Mouse (Mus musculus) neural tube, embryonic 15.5 days (tissue): ENCODE measurements at regions not wholly inside any gene's neighbourhood (a gene's known extent, or its start where the extent isn't known, plus 50 kb on each side); places are given as distances from the start of the nearest gene placed in this dataset. TPM values are rescaled to one million over a fixed set of nuclear protein-coding genes. Genes with fewer than 3 reads are reported as not detected.

Source experiments
- ATAC-seq: fragments of 200-750 bp; cut with Nextera tagmentation; 2 replicates; pipeline ENCODE4 v1.8.0; 2017; ENCODE audit warnings: mild to moderate bottlenecking, moderate TSS enrichment, moderate library complexity; ENCODE audit not compliant: low FRiP score
- H3K27ac ChIP-seq: fragments of 300-500 bp; sonication (generic); replicated peaks from 2 replicates; pipeline ENCODE4 v1.5.1; 2015; ENCODE audit warnings: mild to moderate bottlenecking, inconsistent platforms
- H3K27me3 ChIP-seq: fragments of 300-500 bp; sonication (generic); replicated peaks from 2 replicates; pipeline ENCODE4 v1.6.1; 2015; ENCODE audit warnings: inconsistent platforms
- H3K36me3 ChIP-seq: fragments of 300-500 bp; sonication (generic); 2 replicates; pipeline ENCODE4 v1.6.1; 2015; ENCODE audit warnings: inconsistent platforms
- H3K4me1 ChIP-seq: fragments of 300-500 bp; sonication (generic); 2 replicates; pipeline ENCODE4 v1.6.1; 2015; ENCODE audit warnings: inconsistent platforms
- H3K4me2 ChIP-seq: fragments of 300-500 bp; sonication (generic); 2 replicates; pipeline ENCODE4 v1.6.1; 2015; ENCODE audit warnings: inconsistent platforms, mild to moderate bottlenecking, moderate library complexity
- H3K4me3 ChIP-seq: fragments of 300-500 bp; sonication (generic); replicated peaks from 2 replicates; pipeline ENCODE4 v1.5.1; 2015; ENCODE audit warnings: mild to moderate bottlenecking, inconsistent platforms
- H3K9ac ChIP-seq: fragments of 300-500 bp; sonication (generic); replicated peaks from 2 replicates; pipeline ENCODE4 v1.6.1; 2015; ENCODE audit warnings: mild to moderate bottlenecking, inconsistent platforms
- H3K9me3 ChIP-seq: fragments of 300-500 bp; sonication (generic); replicated peaks from 2 replicates; pipeline ENCODE4 v1.6.1; 2016; ENCODE audit warnings: inconsistent platforms
- WGBS: fragments of 180-500 bp; shearing (Covaris S2); methylation state at CpG from one replicate; pipeline ENCODE4 v1.1.7; 2015; ENCODE audit warnings: mixed read lengths; 5-methylcytosine and 5-hydroxymethylcytosine counted together
- microRNA-seq: library from miRNA; unstranded; fragments of <30 nt; microRNA quantifications from one replicate; pipeline ENCODE4, GENCODE M21; 2017

- WGBS, result 13% methylated on average over 14 of the region's 14 CpGs
- peak; percentile 96 for ATAC-seq
- H3K27me3 ChIP-seq, result no peaks in the 10 kb centered on the region
These were observed 89.7 kb upstream of the Cxxc4 start for GRCm38 (mm10) chr3:134146373-134147224.

GRCm38 (mm10) chr3:134162288-134162687 is 74.0 kb upstream of the Cxxc4 start:
- WGBS, result 79% methylated on average over 5 of the region's 5 CpGs
- Histone ChIP-seq H3K27ac (no peak overlapping the region), H3K9me3 (no peaks in the 10 kb centered on the region), H3K4me3 (no peak overlapping the region), H3K36me3 (no peaks in the 10 kb centered on the region), H3K4me2 (no peak overlapping the region), H3K4me1 (no peaks in the 10 kb centered on the region), H3K27me3 (no peaks in the 10 kb centered on the region), H3K9ac (no peak overlapping the region)
- no peak for ATAC-seq

More at GRCm38 (mm10) chr3:134146373-134147224, 89.7 kb upstream of the Cxxc4 start:
- H3K36me3 ChIP-seq, result no peaks in the 10 kb centered on the region
- peak overlapping the region; percentile 32 for H3K9ac ChIP-seq
- H3K27ac ChIP-seq, result peak overlapping the region; percentile 79
- H3K9me3 ChIP-seq, result no peaks in the 10 kb centered on the region
- peaks cover 21% of the 10 kb centered on the region for H3K4me1 ChIP-seq
- H3K4me2 ChIP-seq, result peak overlapping the region; percentile 55
- peak overlapping the region; percentile 34 for H3K4me3 ChIP-seq

GRCm38 (mm10) chr3:134169922-134170321 is 66.4 kb upstream of the Cxxc4 start:
- Histone ChIP-seq H3K9me3 (no peaks in the 10 kb centered on the region), H3K36me3 (no peaks in the 10 kb centered on the region), H3K27ac (no peak overlapping the region), H3K4me1 (no peaks in the 10 kb centered on the region), H3K4me2 (no peak overlapping the region), H3K9ac (no peak overlapping the region), H3K4me3 (no peak overlapping the region), H3K27me3 (no peaks in the 10 kb centered on the region)
- no peak for ATAC-seq
- WGBS, result 48% methylated on average over 1 of the region's 1 CpGs

- no peak for ATAC-seq
- WGBS, result 22% methylated on average over 3 of the region's 3 CpGs
- H3K4me3 ChIP-seq, result no peak overlapping the region
- H3K27ac ChIP-seq, result no peak overlapping the region
- H3K9ac ChIP-seq, result no peak overlapping the region
- H3K9me3 ChIP-seq, result no peaks in the 10 kb centered on the region
- no peaks in the 10 kb centered on the region for H3K4me1 ChIP-seq
- no peaks in the 10 kb centered on the region for H3K36me3 ChIP-seq
- H3K4me2 ChIP-seq, result no peak overlapping the region
- H3K27me3 ChIP-seq, result no peaks in the 10 kb centered on the region
These were observed 63.9 kb upstream of the Cxxc4 start for GRCm38 (mm10) chr3:134172357-134172756.

GRCm38 (mm10) chr3:134178491-134179054 is 57.7 kb upstream of the Cxxc4 start:
- H3K4me3 ChIP-seq, result no peak overlapping the region
- H3K4me1 ChIP-seq, result peaks cover 5% of the 10 kb centered on the region; the same call in 1 of the 2 replicates
- WGBS, result 59% methylated on average over 7 of the region's 7 CpGs
- no peaks in the 10 kb centered on the region for H3K36me3 ChIP-seq
- no peak overlapping the region for H3K27ac ChIP-seq
- no peak for ATAC-seq
- H3K9ac ChIP-seq, result no peak overlapping the region
- no peaks in the 10 kb centered on the region for H3K27me3 ChIP-seq
- no peak overlapping the region for H3K4me2 ChIP-seq
- no peaks in the 10 kb centered on the region for H3K9me3 ChIP-seq

GRCm38 (mm10) chr3:134184042-134184441 is 52.2 kb upstream of the Cxxc4 start:
- Histone ChIP-seq H3K4me2 (no peak overlapping the region), H3K4me3 (no peak overlapping the region), H3K9ac (no peak overlapping the region), H3K36me3 (no peaks in the 10 kb centered on the region), H3K27ac (no peak overlapping the region), H3K27me3 (no peaks in the 10 kb centered on the region), H3K4me1 (no peaks in the 10 kb centered on the region), H3K9me3 (no peaks in the 10 kb centered on the region)
- ATAC-seq, result no peak
- WGBS, result 96% methylated on average over 4 of the region's 4 CpGs

Small RNAs in the stretch of these regions (microRNA-seq; reads per million reads assigned to microRNA genes)
- gene Gm44361, result not detected
